Mouse (Mus musculus) embryonic facial prominence, embryonic 11.5 days (tissue): ENCODE data around the gene Adamts16. TPM values are rescaled to one million over a fixed set of nuclear protein-coding genes. Genes with fewer than 3 reads are reported as not detected.
A peak's percentile ranks its signal among the peaks of the same experiment; 100 is the strongest.

Source experiments
- ATAC-seq: fragments of 200-750 bp; cut with Nextera tagmentation; replicated peaks from 2 replicates; pipeline ENCODE4 v1.8.0; 2017; ENCODE audit warnings: low read depth; ENCODE audit not compliant: insufficient number of reproducible peaks, low FRiP score, low TSS enrichment
- DNase-seq: peaks from one replicate; pipeline ENCODE4 v3.0.0-alpha.2; 2015; ENCODE audit warnings: low spot score
- H3K27ac ChIP-seq: fragments of 300-500 bp; sonication (generic); replicated peaks from 2 replicates; pipeline ENCODE4 v1.5.1; 2014; ENCODE audit warnings: mild to moderate bottlenecking, low read depth, low read length, control low read depth
- H3K27me3 ChIP-seq: fragments of 300-500 bp; sonication (generic); 2 replicates; pipeline ENCODE4 v1.6.1; 2014; ENCODE audit warnings: mild to moderate bottlenecking, low read length, moderate library complexity, mixed read lengths; ENCODE audit not compliant: control insufficient read depth, insufficient read depth
- H3K36me3 ChIP-seq: fragments of 300-500 bp; sonication (generic); replicated peaks from 2 replicates; pipeline ENCODE4 v1.6.1; 2014; ENCODE audit warnings: low read depth, mild to moderate bottlenecking, low read length, moderate library complexity, mixed read lengths; ENCODE audit not compliant: control insufficient read depth, insufficient read depth
- H3K4me1 ChIP-seq: fragments of 300-500 bp; sonication (generic); 2 replicates; pipeline ENCODE4 v1.6.1; 2014; ENCODE audit warnings: low read length, mixed read lengths; ENCODE audit not compliant: control insufficient read depth, insufficient read depth
- H3K4me2 ChIP-seq: fragments of 300-500 bp; sonication (generic); 2 replicates; pipeline ENCODE4 v1.6.1; 2014; ENCODE audit warnings: low read depth, mild to moderate bottlenecking, control low read depth, low read length, moderate library complexity
- H3K4me3 ChIP-seq: fragments of 300-500 bp; sonication (generic); 2 replicates; pipeline ENCODE4 v1.5.1; 2014; ENCODE audit warnings: low read depth, low read length, control low read depth
- H3K9ac ChIP-seq: fragments of 300-500 bp; sonication (generic); replicated peaks from 2 replicates; pipeline ENCODE4 v1.6.1; 2014; ENCODE audit warnings: mild to moderate bottlenecking, control low read depth, low read length
- H3K9me3 ChIP-seq: fragments of 300-500 bp; sonication (generic); replicated peaks from 2 replicates; pipeline ENCODE4 v1.6.1; 2016; ENCODE audit warnings: mild to moderate bottlenecking, low read length, inconsistent platforms, mixed read lengths; ENCODE audit not compliant: control insufficient read depth
- whole genome bisulfite sequencing: fragments of 180-500 bp; shearing (Covaris S2); extraction: QIAGEN DNeasy Blood & Tissue Kit; methylation state at CpG from one replicate; pipeline ENCODE4 v1.1.7; 2014; 5-methylcytosine and 5-hydroxymethylcytosine counted together
- polyA plus RNA-seq: library from polyadenylated mRNA; unstranded; fragments of >200 nt; fragmentation: Nextera tagmentation; extraction: Ambion mirVana; gene quantifications from 2 replicates; pipeline ENCODE4 v1.2.1, GENCODE M21; 2014

Gene Adamts16
- polyA plus RNA-seq, 1 experiment from 2014 or later, result 0.53 TPM

GRCm38 (mm10) chr13:70846933-70847332 is 5.3 kb upstream of the Adamts16 start:
- no peak overlapping the region for H3K4me3 ChIP-seq
- H3K36me3 ChIP-seq, result no peaks in the 10 kb centered on the region
- no peak overlapping the region for H3K9ac ChIP-seq
- WGBS, result 59% methylated on average over 2 of the region's 2 CpGs
- DNase-seq (no peak), ATAC-seq (no peak)
- no peaks in the 10 kb centered on the region for H3K4me1 ChIP-seq
- H3K27me3 ChIP-seq, result peaks cover 7% of the 10 kb centered on the region
- H3K4me2 ChIP-seq, result no peak overlapping the region
- no peak overlapping the region for H3K27ac ChIP-seq
- H3K9me3 ChIP-seq, result no peaks in the 10 kb centered on the region

GRCm38 (mm10) chr13:70845526-70845925 is 3.9 kb upstream of the Adamts16 start:
- 73% methylated on average over 7 of the region's 7 CpGs for WGBS
- H3K9me3 ChIP-seq, result no peaks in the 10 kb centered on the region
- no peaks in the 10 kb centered on the region for H3K36me3 ChIP-seq
- H3K9ac ChIP-seq, result no peak overlapping the region
- peaks cover 19% of the 10 kb centered on the region for H3K27me3 ChIP-seq
- H3K4me1 ChIP-seq, result no peaks in the 10 kb centered on the region
- no peak overlapping the region for H3K4me2 ChIP-seq
- no peak for ATAC-seq
- DNase-seq, result no peak
- H3K4me3 ChIP-seq, result no peak overlapping the region
- H3K27ac ChIP-seq, result no peak overlapping the region

- Histone ChIP-seq H3K9me3 (no peaks in the 10 kb centered on the region), H3K27me3 (peaks cover 19% of the 10 kb centered on the region), H3K27ac (no peak overlapping the region), H3K36me3 (no peaks in the 10 kb centered on the region), H3K4me1 (no peaks in the 10 kb centered on the region), H3K4me2 (no peak overlapping the region), H3K4me3 (no peak overlapping the region), H3K9ac (no peak overlapping the region)
- DNase-seq, result no peak
- no peak for ATAC-seq
- WGBS, result 41% methylated on average over 4 of the region's 4 CpGs
Measured at GRCm38 (mm10) chr13:70842126-70842525, 515 bp upstream of the Adamts16 start.

GRCm38 (mm10) chr13:70840161-70840560 is 1.4 kb downstream of the Adamts16 start:
- ATAC-seq, result no peak; the same call in 1 of the 2 replicates
- Histone ChIP-seq H3K9me3 (no peaks in the 10 kb centered on the region), H3K27ac (no peak overlapping the region), H3K4me1 (no peaks in the 10 kb centered on the region), H3K4me2 (no peak overlapping the region), H3K9ac (no peak overlapping the region), H3K4me3 (no peak overlapping the region), H3K36me3 (no peaks in the 10 kb centered on the region), H3K27me3 (peaks cover 19% of the 10 kb centered on the region)
- peak; percentile 87 for DNase-seq
- WGBS, result 12% methylated on average over 6 of the region's 6 CpGs

GRCm38 (mm10) chr13:70837571-70837970 is 4.0 kb downstream of the Adamts16 start:
- H3K36me3 ChIP-seq, result no peaks in the 10 kb centered on the region
- H3K27ac ChIP-seq, result no peak overlapping the region
- H3K27me3 ChIP-seq, result peaks cover 18% of the 10 kb centered on the region
- H3K9ac ChIP-seq, result no peak overlapping the region
- H3K4me1 ChIP-seq, result no peaks in the 10 kb centered on the region
- ATAC-seq (no peak), DNase-seq (no peak)
- 87% methylated on average over 5 of the region's 5 CpGs for WGBS
- no peak overlapping the region for H3K4me2 ChIP-seq
- H3K4me3 ChIP-seq, result no peak overlapping the region
- no peaks in the 10 kb centered on the region for H3K9me3 ChIP-seq

- 69% methylated on average over 7 of the region's 7 CpGs for WGBS
- H3K9me3 ChIP-seq, result no peaks in the 10 kb centered on the region
- no peaks in the 10 kb centered on the region for H3K4me1 ChIP-seq
- DNase-seq (no peak), ATAC-seq (no peak)
- no peak overlapping the region for H3K9ac ChIP-seq
- no peak overlapping the region for H3K4me2 ChIP-seq
- no peak overlapping the region for H3K27ac ChIP-seq
- peaks cover 5% of the 10 kb centered on the region for H3K27me3 ChIP-seq
- no peak overlapping the region for H3K4me3 ChIP-seq
- H3K36me3 ChIP-seq, result no peaks in the 10 kb centered on the region
Measured at GRCm38 (mm10) chr13:70836246-70836645, 5.4 kb downstream of the Adamts16 start.

- Histone ChIP-seq H3K9me3 (no peaks in the 10 kb centered on the region), H3K4me1 (no peaks in the 10 kb centered on the region), H3K9ac (no peak overlapping the region), H3K27me3 (no peaks in the 10 kb centered on the region), H3K4me3 (no peak overlapping the region), H3K27ac (no peak overlapping the region), H3K4me2 (no peak overlapping the region), H3K36me3 (no peaks in the 10 kb centered on the region)
- no peak for DNase-seq
- ATAC-seq, result no peak
- WGBS, result 92% methylated on average over 6 of the region's 6 CpGs
Measured at GRCm38 (mm10) chr13:70832593-70833138, 8.9 kb downstream of the Adamts16 start.

- no peak for DNase-seq
- Histone ChIP-seq H3K9ac (no peak overlapping the region), H3K27ac (no peak overlapping the region), H3K4me3 (no peak overlapping the region), H3K36me3 (no peaks in the 10 kb centered on the region), H3K4me1 (no peaks in the 10 kb centered on the region), H3K4me2 (no peak overlapping the region), H3K27me3 (no peaks in the 10 kb centered on the region), H3K9me3 (no peaks in the 10 kb centered on the region)
- no peak for ATAC-seq
- 85% methylated on average over 4 of the region's 4 CpGs for WGBS
Measured at GRCm38 (mm10) chr13:70831041-70831440, 10.6 kb downstream of the Adamts16 start.
